Mouse (Mus musculus) midbrain, embryonic 14.5 days (tissue): ENCODE results near the gene Rpl11. TPM values are rescaled to one million over a fixed set of nuclear protein-coding genes. Genes with fewer than 3 reads are reported as not detected.

ENCODE experiments used
- ATAC-seq: fragments of 200-750 bp; cut with Nextera tagmentation; 2 replicates; pipeline ENCODE4 v1.8.0; 2017; ENCODE audit warnings: moderate number of reproducible peaks, moderate library complexity; ENCODE audit not compliant: low FRiP score, low TSS enrichment
- DNase-seq: peaks from one replicate; pipeline ENCODE4 v3.0.0-alpha.2; 2015
- H3K27ac ChIP-seq: fragments of 300-500 bp; sonication (generic); replicated peaks from 2 replicates; pipeline ENCODE4 v1.5.1; 2014; ENCODE audit warnings: mild to moderate bottlenecking, low read depth, low read length, moderate library complexity
- H3K27me3 ChIP-seq: fragments of 300-500 bp; sonication (generic); 2 replicates; pipeline ENCODE4 v1.6.1; 2014; ENCODE audit warnings: low read length, control low read depth, mixed read lengths; ENCODE audit not compliant: control insufficient read depth, insufficient read depth
- H3K36me3 ChIP-seq: fragments of 300-500 bp; sonication (generic); 2 replicates; pipeline ENCODE4 v1.6.1; 2014; ENCODE audit warnings: low read length, control low read depth; ENCODE audit not compliant: control insufficient read depth, insufficient read depth
- H3K4me1 ChIP-seq: fragments of 300-500 bp; sonication (generic); 2 replicates; pipeline ENCODE4 v1.6.1; 2014; ENCODE audit warnings: mild to moderate bottlenecking, antibody characterized with exemption, low read length, control low read depth; ENCODE audit not compliant: control insufficient read depth, insufficient read depth
- H3K4me2 ChIP-seq: fragments of 300-500 bp; sonication (generic); 2 replicates; pipeline ENCODE4 v1.6.1; 2014; ENCODE audit warnings: mild to moderate bottlenecking, low read length, moderate library complexity
- H3K4me3 ChIP-seq: fragments of 300-500 bp; sonication (generic); replicated peaks from 2 replicates; pipeline ENCODE4 v1.5.1; 2014; ENCODE audit warnings: low read depth, low read length
- H3K9ac ChIP-seq: fragments of 300-500 bp; sonication (generic); replicated peaks from 2 replicates; pipeline ENCODE4 v1.6.1; 2014; ENCODE audit warnings: mild to moderate bottlenecking, low read length, moderate library complexity
- H3K9me3 ChIP-seq: fragments of 300-500 bp; sonication (generic); 2 replicates; pipeline ENCODE4 v1.6.1; 2016; ENCODE audit warnings: low read length, control low read depth, mixed read lengths; ENCODE audit not compliant: control insufficient read depth
- WGBS: fragments of 180-500 bp; shearing (Covaris S2); extraction: QIAGEN DNeasy Blood & Tissue Kit; methylation state at CpG from one replicate; pipeline ENCODE4 v1.1.7; 2014; 5-methylcytosine and 5-hydroxymethylcytosine counted together
- polyA plus RNA-seq: library from polyadenylated mRNA; unstranded; fragments of >200 nt; fragmentation: Nextera tagmentation; extraction: Ambion mirVana; gene quantifications from 2 replicates; pipeline ENCODE4 v1.2.1, GENCODE M21; 2014

Gene Rpl11
- polyA plus RNA-seq, 1 experiment from 2014 or later, result 312 TPM

GRCm38 (mm10) chr4:136091346-136091745 lies 38.1 kb upstream of the Rpl11 start:
- no peak for ATAC-seq
- H3K36me3 ChIP-seq, result no peaks in the 10 kb centered on the region
- H3K4me3 ChIP-seq, result no peak overlapping the region

GRCm38 (mm10) chr4:136089748-136090583 lies 36.7 kb upstream of the Rpl11 start:
- Histone ChIP-seq H3K4me2 (no peak overlapping the region), H3K36me3 (no peaks in the 10 kb centered on the region), H3K27ac (no peak overlapping the region), H3K4me3 (no peak overlapping the region), H3K27me3 (no peaks in the 10 kb centered on the region), H3K9me3 (no peaks in the 10 kb centered on the region), H3K9ac (no peak overlapping the region), H3K4me1 (no peaks in the 10 kb centered on the region)
- no peak for DNase-seq
- 66% methylated on average over 11 of the region's 11 CpGs for WGBS
- ATAC-seq, result no peak

More at GRCm38 (mm10) chr4:136091346-136091745, 38.1 kb upstream of the Rpl11 start:
- Histone ChIP-seq H3K4me2 (no peak overlapping the region), H3K9me3 (no peaks in the 10 kb centered on the region), H3K27me3 (no peaks in the 10 kb centered on the region), H3K9ac (no peak overlapping the region), H3K4me1 (no peaks in the 10 kb centered on the region), H3K27ac (no peak overlapping the region)
- DNase-seq, result no peak
- WGBS, result over 99% methylated on average over 4 of the region's 4 CpGs

DNA sequence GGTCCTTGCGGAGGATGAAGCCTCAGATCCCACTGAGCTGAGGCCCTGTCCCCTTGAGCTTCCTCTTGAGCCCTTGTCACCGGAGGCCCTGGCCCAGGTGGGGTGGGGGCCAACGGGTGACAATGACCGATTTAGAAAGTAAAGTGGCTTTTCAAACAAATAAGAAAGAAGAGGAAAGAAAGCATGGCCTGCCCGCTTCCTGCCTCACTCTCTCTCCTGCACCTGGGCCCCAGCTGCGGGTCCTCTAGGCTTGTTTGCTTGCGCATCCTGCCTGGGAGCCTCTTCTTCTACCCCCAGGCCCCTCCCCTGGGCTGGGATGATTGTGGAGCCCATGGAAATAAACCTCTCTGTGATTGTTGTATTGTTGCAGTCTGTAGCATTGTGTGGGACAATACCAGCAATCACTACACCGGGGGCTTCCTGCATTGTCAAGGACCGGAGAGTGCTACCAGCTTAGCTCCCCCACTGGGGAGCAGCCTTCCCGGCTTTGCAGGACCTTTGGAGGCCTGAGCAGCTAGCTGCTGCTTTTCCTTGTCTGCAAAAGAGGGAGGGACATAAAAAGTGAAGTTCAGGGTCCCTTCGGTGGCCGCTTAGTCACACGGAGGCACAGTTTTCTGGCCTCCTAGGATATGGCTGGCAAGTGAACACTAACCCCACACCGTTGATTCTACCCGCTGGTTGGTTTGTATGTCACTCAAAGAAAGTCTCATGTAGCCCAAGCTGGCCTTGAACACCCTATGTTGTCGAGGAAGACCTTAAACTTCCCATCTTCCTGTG lies 35.9 kb upstream of the Rpl11 start:
- Histone ChIP-seq H3K9me3 (no peaks in the 10 kb centered on the region), H3K4me1 (no peaks in the 10 kb centered on the region), H3K27me3 (no peaks in the 10 kb centered on the region), H3K4me2 (no peak overlapping the region), H3K27ac (no peak overlapping the region), H3K36me3 (no peaks in the 10 kb centered on the region), H3K9ac (0 out of 2 replicates have a peak overlapping the region, but pooled peaks have one; percentile 10), H3K4me3 (no peak overlapping the region)
- 26% methylated on average over 16 of the region's 16 CpGs for WGBS
- no peak for DNase-seq
- no peak for ATAC-seq

DNA sequence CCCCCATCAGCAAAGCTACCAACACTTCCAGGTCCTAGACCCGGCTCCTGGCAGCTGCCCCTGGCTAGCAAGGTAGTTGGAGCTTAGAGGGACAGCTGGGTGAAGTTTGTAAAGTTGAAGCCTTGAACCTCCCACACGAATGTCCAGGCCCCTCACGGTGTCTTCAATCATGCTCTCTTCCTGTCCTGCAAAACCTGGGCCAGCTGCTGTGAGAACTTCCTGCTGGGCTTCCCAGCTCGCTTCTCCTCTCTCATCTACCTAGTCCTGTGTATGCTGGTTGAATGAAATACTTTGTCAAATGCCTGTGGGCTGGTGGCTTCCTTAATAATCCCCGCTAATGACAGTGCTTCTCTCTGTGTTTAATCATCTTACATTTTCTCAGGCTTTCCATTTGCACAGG lies 35.1 kb upstream of the Rpl11 start:
- ATAC-seq, result no peak
- Histone ChIP-seq H3K4me2 (no peak overlapping the region), H3K36me3 (no peaks in the 10 kb centered on the region), H3K27me3 (no peaks in the 10 kb centered on the region), H3K4me1 (no peaks in the 10 kb centered on the region), H3K9ac (no peak overlapping the region), H3K4me3 (no peak overlapping the region), H3K9me3 (no peaks in the 10 kb centered on the region), H3K27ac (no peak overlapping the region)
- no peak for DNase-seq
- 81% methylated on average over 5 of the region's 5 CpGs for WGBS

GRCm38 (mm10) chr4:136087261-136087660 lies 34.0 kb upstream of the Rpl11 start:
- Histone ChIP-seq H3K36me3 (no peaks in the 10 kb centered on the region), H3K4me2 (no peak overlapping the region), H3K4me1 (no peaks in the 10 kb centered on the region), H3K27ac (no peak overlapping the region), H3K27me3 (peaks cover 4% of the 10 kb centered on the region; the same call in 1 of the 2 replicates), H3K9ac (no peak overlapping the region), H3K9me3 (no peaks in the 10 kb centered on the region), H3K4me3 (no peak overlapping the region)
- 95% methylated on average over 5 of the region's 5 CpGs for WGBS
- DNase-seq, result no peak
- ATAC-seq, result no peak

GRCm38 (mm10) chr4:136084840-136085239 lies 31.6 kb upstream of the Rpl11 start:
- H3K4me3 ChIP-seq, result no peak overlapping the region
- ATAC-seq (no peak), DNase-seq (no peak)
- no peak overlapping the region for H3K4me2 ChIP-seq
- H3K27ac ChIP-seq, result no peak overlapping the region
- peaks cover 7% of the 10 kb centered on the region; the same call in 1 of the 2 replicates for H3K4me1 ChIP-seq
- H3K9ac ChIP-seq, result no peak overlapping the region
- H3K27me3 ChIP-seq, result peaks cover 18% of the 10 kb centered on the region
- H3K36me3 ChIP-seq, result no peaks in the 10 kb centered on the region
- WGBS, result 91% methylated on average over 11 of the region's 11 CpGs
- no peaks in the 10 kb centered on the region for H3K9me3 ChIP-seq

GRCm38 (mm10) chr4:136083269-136084105 lies 30.3 kb upstream of the Rpl11 start:
- Histone ChIP-seq H3K9ac (no peak overlapping the region), H3K4me3 (no peak overlapping the region), H3K27ac (no peak overlapping the region)

GRCm38 (mm10) chr4:136081729-136082128 lies 28.5 kb upstream of the Rpl11 start:
- peaks cover 18% of the 10 kb centered on the region for H3K27me3 ChIP-seq
- WGBS, result 6% methylated on average over 28 of the region's 28 CpGs
- ATAC-seq, result no peak
- H3K9ac ChIP-seq, result peak overlapping the region; percentile 46
- H3K9me3 ChIP-seq, result no peaks in the 10 kb centered on the region
- peak overlapping the region; percentile 27 for H3K4me3 ChIP-seq
- H3K4me1 ChIP-seq, result peaks cover 7% of the 10 kb centered on the region; the same call in 1 of the 2 replicates
- DNase-seq, result peak; percentile 27
- peak overlapping the region; percentile 54 for H3K4me2 ChIP-seq
- H3K36me3 ChIP-seq, result no peaks in the 10 kb centered on the region
- no peak overlapping the region for H3K27ac ChIP-seq

More at GRCm38 (mm10) chr4:136083269-136084105, 30.3 kb upstream of the Rpl11 start:
- Histone ChIP-seq H3K4me2 (no peak overlapping the region), H3K36me3 (no peaks in the 10 kb centered on the region), H3K4me1 (peaks cover 7% of the 10 kb centered on the region; the same call in 1 of the 2 replicates), H3K27me3 (peaks cover 18% of the 10 kb centered on the region), H3K9me3 (no peaks in the 10 kb centered on the region)
- ATAC-seq, result no peak
- no peak for DNase-seq
- WGBS, result 85% methylated on average over 19 of the region's 19 CpGs
